Mouse (Mus musculus) embryonic facial prominence, embryonic 10.5 days (tissue): ENCODE results near the gene 1810037I17Rik. TPM values are rescaled to one million over a fixed set of nuclear protein-coding genes. Genes with fewer than 3 reads are reported as not detected.

ENCODE experiments used
- DNase-seq: peaks from one replicate; pipeline ENCODE4 v3.0.0-alpha.2; 2017; ENCODE audit warnings: low spot score
- H3K27ac ChIP-seq: fragments of 300-500 bp; sonication (generic); replicated peaks from 2 replicates; pipeline ENCODE4 v1.5.1; 2016; ENCODE audit warnings: mild to moderate bottlenecking
- H3K27me3 ChIP-seq: fragments of 300-500 bp; sonication (generic); replicated peaks from 2 replicates; pipeline ENCODE4 v1.6.1; 2016; ENCODE audit warnings: low read depth, mild to moderate bottlenecking; ENCODE audit not compliant: poor library complexity, severe bottlenecking
- H3K36me3 ChIP-seq: fragments of 300-500 bp; sonication (generic); replicated peaks from 2 replicates; pipeline ENCODE4 v1.6.1; 2016; ENCODE audit warnings: mild to moderate bottlenecking, moderate library complexity
- H3K4me1 ChIP-seq: fragments of 300-500 bp; sonication (generic); 2 replicates; pipeline ENCODE4 v1.6.1; 2016
- H3K4me3 ChIP-seq: fragments of 300-500 bp; sonication (generic); 2 replicates; pipeline ENCODE4 v1.5.1; 2016; ENCODE audit warnings: mild to moderate bottlenecking, moderate library complexity
- H3K9me3 ChIP-seq: fragments of 300-500 bp; sonication (generic); 2 replicates; pipeline ENCODE4 v1.6.1; 2016; ENCODE audit warnings: mild to moderate bottlenecking
- WGBS: fragments of 180-500 bp; shearing (Covaris S2); methylation state at CpG from one replicate; pipeline ENCODE4 v1.1.7; 2016; 5-methylcytosine and 5-hydroxymethylcytosine counted together
- polyA plus RNA-seq: library from polyadenylated mRNA; unstranded; fragments of >200 nt; fragmentation: Nextera tagmentation; extraction: Ambion mirVana; gene quantifications from 2 replicates; pipeline ENCODE4 v1.2.1, GENCODE M21; 2016

1810037I17Rik gene
- polyA plus RNA-seq, 1 experiment from 2014 or later, result 73.8 TPM

- Histone ChIP-seq H3K27me3 (no peaks in the 10 kb centered on the region), H3K36me3 (peaks cover 27% of the 10 kb centered on the region), H3K9me3 (no peaks in the 10 kb centered on the region), H3K27ac (no peak overlapping the region), H3K4me3 (no peak overlapping the region), H3K4me1 (no peaks in the 10 kb centered on the region)
- 96% methylated on average over 2 of the region's 2 CpGs for WGBS
- DNase-seq, result no peak
Measured at GRCm38 (mm10) chr3:122950129-122950528, 26.1 kb downstream of the 1810037I17Rik start.

DNA sequence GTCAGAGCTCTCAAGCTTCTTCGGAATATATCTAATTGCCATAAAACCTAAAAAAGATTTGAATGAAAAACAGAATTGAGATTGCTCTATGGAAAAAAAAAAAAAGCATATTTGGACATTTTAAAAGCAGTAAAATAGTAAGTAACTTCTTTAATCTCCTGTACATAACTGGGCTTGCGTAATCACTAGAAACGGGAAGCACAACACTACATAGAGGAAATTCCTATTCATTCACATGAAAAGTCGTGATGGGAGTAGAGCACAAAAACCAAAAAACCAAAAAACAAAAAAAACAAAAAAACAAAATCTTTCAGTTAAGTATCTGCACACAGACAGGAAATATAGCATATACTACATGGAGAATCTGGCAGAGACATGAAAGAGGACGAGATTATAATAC lies 40.3 kb downstream of the 1810037I17Rik start:
- DNase-seq, result no peak
- Histone ChIP-seq H3K4me1 (0 out of 2 replicates have a peak, but pooled peaks cover 3% of the 10 kb centered on the region), H3K4me3 (no peak overlapping the region), H3K36me3 (peaks cover 19% of the 10 kb centered on the region), H3K9me3 (no peaks in the 10 kb centered on the region), H3K27me3 (no peaks in the 10 kb centered on the region), H3K27ac (no peak overlapping the region)
- 96% methylated on average over 5 of the region's 5 CpGs for WGBS

DNA sequence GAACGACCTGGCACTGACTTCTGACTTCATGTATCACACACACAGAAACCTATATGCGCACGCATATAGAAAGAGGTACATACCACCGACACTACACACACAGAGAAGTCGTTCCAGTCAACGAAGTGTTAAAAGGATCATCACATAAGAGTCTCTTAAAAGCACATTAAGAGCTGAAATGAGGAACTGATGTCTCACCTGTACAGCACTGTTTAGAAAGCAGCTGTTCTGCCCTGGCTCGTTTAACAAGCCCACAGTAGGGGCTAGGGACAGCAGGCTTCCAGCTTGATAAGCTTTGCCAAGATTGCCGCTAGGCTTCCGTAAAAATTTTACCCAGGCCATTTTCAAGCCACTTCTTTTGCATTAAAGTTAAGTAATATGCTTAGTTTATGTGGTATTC lies 44.4 kb downstream of the 1810037I17Rik start:
- Histone ChIP-seq H3K4me3 (no peak overlapping the region), H3K27me3 (no peaks in the 10 kb centered on the region), H3K4me1 (peaks cover 22% of the 10 kb centered on the region), H3K36me3 (peaks cover 12% of the 10 kb centered on the region), H3K9me3 (no peaks in the 10 kb centered on the region), H3K27ac (no peak overlapping the region)
- 91% methylated on average over 9 of the region's 9 CpGs for WGBS
- no peak for DNase-seq

DNA sequence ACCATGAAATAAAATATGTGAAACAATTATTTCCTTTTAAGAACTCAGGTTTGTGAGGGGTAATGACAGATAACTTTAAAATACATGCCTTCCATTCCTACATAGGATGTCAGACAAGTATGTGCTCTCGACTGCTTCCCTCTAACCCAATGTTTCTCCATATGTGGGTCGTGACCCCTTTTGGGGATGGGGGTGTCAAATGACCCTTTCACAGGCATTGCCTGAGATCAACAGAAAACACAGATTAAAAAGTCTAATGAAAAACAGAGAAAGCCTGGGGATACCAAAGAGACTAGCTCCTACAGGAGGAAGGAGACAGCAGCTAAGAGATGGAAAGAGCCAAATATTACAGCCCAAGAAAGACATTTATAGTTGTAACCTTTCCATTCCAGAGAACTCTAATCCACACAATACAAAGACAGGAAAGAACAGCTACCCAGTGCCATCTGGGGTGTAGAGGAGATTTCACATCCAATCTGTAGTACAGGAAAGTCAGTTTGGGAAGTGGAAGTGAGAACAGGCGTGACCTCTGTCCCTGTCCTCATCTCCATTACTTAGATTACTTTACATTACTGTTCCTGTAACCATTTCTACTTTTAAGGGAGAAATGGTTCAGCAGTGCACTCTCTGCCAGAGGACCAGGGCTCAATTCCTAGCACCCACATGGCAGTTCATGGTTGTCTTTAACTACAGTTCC lies 48.3 kb downstream of the 1810037I17Rik start:
- 41% methylated on average over 3 of the region's 3 CpGs for WGBS
- DNase-seq, result peak; percentile 53

GRCm38 (mm10) chr3:122974833-122975232 lies 50.8 kb downstream of the 1810037I17Rik start:
- H3K27ac ChIP-seq, result no peak overlapping the region
- 0 out of 2 replicates have a peak, but pooled peaks cover 5% of the 10 kb centered on the region for H3K36me3 ChIP-seq
- peaks cover 18% of the 10 kb centered on the region for H3K4me1 ChIP-seq
- 84% methylated on average over 3 of the region's 3 CpGs for WGBS
- H3K9me3 ChIP-seq, result no peaks in the 10 kb centered on the region
- H3K27me3 ChIP-seq, result no peaks in the 10 kb centered on the region
- H3K4me3 ChIP-seq, result no peak overlapping the region
- no peak for DNase-seq

More for the DNA sequence above, 48.3 kb downstream of the 1810037I17Rik start:
- no peaks in the 10 kb centered on the region for H3K27me3 ChIP-seq
- H3K36me3 ChIP-seq, result peaks cover 8% of the 10 kb centered on the region
- no peak overlapping the region; the same call in 1 of the 2 replicates for H3K27ac ChIP-seq
- H3K4me1 ChIP-seq, result peaks cover 19% of the 10 kb centered on the region
- no peak overlapping the region for H3K4me3 ChIP-seq
- no peaks in the 10 kb centered on the region for H3K9me3 ChIP-seq

DNA sequence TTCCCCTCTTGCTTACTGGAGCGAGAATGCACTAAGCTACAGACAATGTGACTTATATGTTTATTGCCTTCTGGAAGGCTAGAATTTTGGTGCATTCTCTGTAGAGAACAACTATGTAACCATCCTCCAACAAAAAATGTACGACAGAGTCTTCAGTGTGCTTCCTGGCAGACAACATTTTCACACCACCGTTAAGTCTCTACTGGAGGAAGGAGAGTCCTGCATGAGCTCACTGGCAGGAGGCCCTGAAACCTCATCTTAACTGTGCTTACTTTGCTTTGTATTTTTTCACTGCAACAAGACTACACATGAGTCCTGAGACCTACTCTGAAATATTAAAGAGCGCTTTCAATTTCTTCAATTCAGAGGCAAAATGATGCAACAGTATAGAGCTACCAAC lies 51.4 kb downstream of the 1810037I17Rik start:
- Histone ChIP-seq H3K4me3 (no peak overlapping the region), H3K27ac (no peak overlapping the region), H3K4me1 (peaks cover 18% of the 10 kb centered on the region)

More for the DNA sequence above, 51.4 kb downstream of the 1810037I17Rik start:
- H3K27me3 ChIP-seq, result no peaks in the 10 kb centered on the region
- H3K9me3 ChIP-seq, result no peaks in the 10 kb centered on the region
- 91% methylated on average over 4 of the region's 4 CpGs for WGBS
- 0 out of 2 replicates have a peak, but pooled peaks cover 5% of the 10 kb centered on the region for H3K36me3 ChIP-seq
- DNase-seq, result no peak

Other genes starting within 250 kb of the 1810037I17Rik start
- 3.2 and 3.8 TPM in 2 replicates for gene Pde5a, start 195.3 kb upstream of the 1810037I17Rik start, polyA plus RNA-seq
- not detected in 2 replicates for gene Fabp2, start 29.1 kb upstream of the 1810037I17Rik start, polyA plus RNA-seq
- gene Gm10959, start 4.8 kb upstream of the 1810037I17Rik start, polyA plus RNA-seq, result not detected in 2 replicates
- gene Usp53, start 60.3 kb downstream of the 1810037I17Rik start, polyA plus RNA-seq, result 5.9 and 7.5 TPM in 2 replicates
- not detected in 2 replicates for gene Myoz2, start 110.8 kb downstream of the 1810037I17Rik start, polyA plus RNA-seq